Mouse (Mus musculus) forebrain, embryonic 10.5 days (tissue): ENCODE measurements around the gene Cdh13. TPM values are rescaled to one million over a fixed set of nuclear protein-coding genes. Genes with fewer than 3 reads are reported as not detected.

Source experiments
- DNase-seq: peaks from one replicate; pipeline ENCODE4 v3.0.0-alpha.2; 2017; ENCODE audit warnings: low spot score; ENCODE audit errors: extremely low spot score
- H3K27ac ChIP-seq: fragments of 300-500 bp; sonication (generic); 2 replicates; pipeline ENCODE4 v1.5.1; 2016; ENCODE audit warnings: mild to moderate bottlenecking
- H3K27me3 ChIP-seq: fragments of 300-500 bp; sonication (generic); 2 replicates; pipeline ENCODE4 v1.6.1; 2016; ENCODE audit warnings: mild to moderate bottlenecking; ENCODE audit not compliant: poor library complexity, severe bottlenecking
- H3K36me3 ChIP-seq: fragments of 300-500 bp; sonication (generic); replicated peaks from 2 replicates; pipeline ENCODE4 v1.6.1; 2016; ENCODE audit warnings: mild to moderate bottlenecking, moderate library complexity
- H3K4me1 ChIP-seq: fragments of 300-500 bp; sonication (generic); 2 replicates; pipeline ENCODE4 v1.6.1; 2016
- H3K4me3 ChIP-seq: fragments of 300-500 bp; sonication (generic); 2 replicates; pipeline ENCODE4 v1.5.1; 2016; ENCODE audit warnings: mild to moderate bottlenecking, moderate library complexity
- H3K9me3 ChIP-seq: fragments of 300-500 bp; sonication (generic); 2 replicates; pipeline ENCODE4 v1.6.1; 2016; ENCODE audit warnings: mild to moderate bottlenecking, moderate library complexity
- WGBS: fragments of 180-500 bp; shearing (Covaris S2); methylation state at CpG from one replicate; pipeline ENCODE4 v1.1.7; 2016; 5-methylcytosine and 5-hydroxymethylcytosine counted together
- polyA plus RNA-seq: library from polyadenylated mRNA; unstranded; fragments of >200 nt; fragmentation: Nextera tagmentation; extraction: Ambion mirVana; gene quantifications from 2 replicates; pipeline ENCODE4 v1.2.1, GENCODE M21; 2016

The Cdh13 gene
- polyA plus RNA-seq, 1 experiment from 2014 or later, result 3.3 TPM

GRCm38 (mm10) chr8:118285596-118286281 lies 2.2 kb downstream of the Cdh13 start:
- Histone ChIP-seq H3K4me1 (peaks cover 40% of the 10 kb centered on the region), H3K4me3 (no peak overlapping the region), H3K27me3 (peaks cover 66% of the 10 kb centered on the region), H3K36me3 (no peaks in the 10 kb centered on the region), H3K27ac (no peak overlapping the region), H3K9me3 (no peaks in the 10 kb centered on the region)
- 24% methylated on average over 10 of the region's 10 CpGs for WGBS
- DNase-seq, result no peak

- Histone ChIP-seq H3K4me1 (peaks cover 40% of the 10 kb centered on the region), H3K27me3 (peaks cover 66% of the 10 kb centered on the region), H3K9me3 (no peaks in the 10 kb centered on the region), H3K36me3 (no peaks in the 10 kb centered on the region), H3K4me3 (no peak overlapping the region), H3K27ac (no peak overlapping the region)
- DNase-seq, result no peak
- 34% methylated on average over 10 of the region's 10 CpGs for WGBS
Measured at GRCm38 (mm10) chr8:118286282-118287180, 3.0 kb downstream of the Cdh13 start.

- no peak overlapping the region for H3K4me3 ChIP-seq
- no peak overlapping the region for H3K27ac ChIP-seq
- H3K27me3 ChIP-seq, result peaks cover 56% of the 10 kb centered on the region
- DNase-seq, result no peak
- no peaks in the 10 kb centered on the region for H3K9me3 ChIP-seq
- no peaks in the 10 kb centered on the region for H3K36me3 ChIP-seq
- H3K4me1 ChIP-seq, result peaks cover 40% of the 10 kb centered on the region
- 58% methylated on average over 9 of the region's 9 CpGs for WGBS
Measured at GRCm38 (mm10) chr8:118287496-118287895, 4.0 kb downstream of the Cdh13 start.

GRCm38 (mm10) chr8:118288259-118288952 lies 4.9 kb downstream of the Cdh13 start:
- Histone ChIP-seq H3K4me1 (peaks cover 33% of the 10 kb centered on the region), H3K36me3 (no peaks in the 10 kb centered on the region), H3K27me3 (peaks cover 47% of the 10 kb centered on the region), H3K9me3 (no peaks in the 10 kb centered on the region), H3K4me3 (no peak overlapping the region), H3K27ac (no peak overlapping the region)
- no peak for DNase-seq
- WGBS, result 76% methylated on average over 8 of the region's 8 CpGs

- Histone ChIP-seq H3K27ac (no peak overlapping the region), H3K4me1 (peaks cover 26% of the 10 kb centered on the region), H3K9me3 (no peaks in the 10 kb centered on the region), H3K36me3 (no peaks in the 10 kb centered on the region), H3K4me3 (no peak overlapping the region), H3K27me3 (peaks cover 42% of the 10 kb centered on the region)
- DNase-seq, result no peak
- WGBS, result 93% methylated on average over 4 of the region's 4 CpGs
Measured at GRCm38 (mm10) chr8:118289091-118289490, 5.6 kb downstream of the Cdh13 start.

- H3K4me1 ChIP-seq, result peaks cover 22% of the 10 kb centered on the region
- peaks cover 38% of the 10 kb centered on the region for H3K27me3 ChIP-seq
- no peak for DNase-seq
- 91% methylated on average over 7 of the region's 7 CpGs for WGBS
- no peaks in the 10 kb centered on the region for H3K9me3 ChIP-seq
- H3K27ac ChIP-seq, result no peak overlapping the region
- no peak overlapping the region for H3K4me3 ChIP-seq
- no peaks in the 10 kb centered on the region for H3K36me3 ChIP-seq
Measured at GRCm38 (mm10) chr8:118289525-118289924, 6.0 kb downstream of the Cdh13 start.

- H3K27ac ChIP-seq, result no peak overlapping the region
Measured at GRCm38 (mm10) chr8:118290266-118290665, 6.7 kb downstream of the Cdh13 start.

GRCm38 (mm10) chr8:118296477-118296876 lies 12.9 kb downstream of the Cdh13 start:
- H3K9me3 ChIP-seq, result no peaks in the 10 kb centered on the region
- WGBS, result 98% methylated on average over 5 of the region's 5 CpGs
- H3K27ac ChIP-seq, result no peak overlapping the region
- H3K4me3 ChIP-seq, result no peak overlapping the region
- H3K4me1 ChIP-seq, result no peaks in the 10 kb centered on the region
- no peaks in the 10 kb centered on the region for H3K36me3 ChIP-seq
- no peaks in the 10 kb centered on the region for H3K27me3 ChIP-seq
- DNase-seq, result no peak

More at GRCm38 (mm10) chr8:118290266-118290665, 6.7 kb downstream of the Cdh13 start:
- Histone ChIP-seq H3K4me1 (peaks cover 15% of the 10 kb centered on the region), H3K4me3 (no peak overlapping the region), H3K9me3 (no peaks in the 10 kb centered on the region), H3K36me3 (no peaks in the 10 kb centered on the region), H3K27me3 (peaks cover 31% of the 10 kb centered on the region)
- DNase-seq, result no peak
- WGBS, result 76% methylated on average over 6 of the region's 6 CpGs

GRCm38 (mm10) chr8:118306957-118307356 lies 23.4 kb downstream of the Cdh13 start:
- WGBS, result 69% methylated on average over 10 of the region's 10 CpGs
- H3K27ac ChIP-seq, result no peak overlapping the region
- DNase-seq, result no peak
- H3K4me3 ChIP-seq, result no peak overlapping the region
- H3K4me1 ChIP-seq, result peaks cover 26% of the 10 kb centered on the region
- H3K9me3 ChIP-seq, result no peaks in the 10 kb centered on the region
- H3K27me3 ChIP-seq, result no peaks in the 10 kb centered on the region
- no peaks in the 10 kb centered on the region for H3K36me3 ChIP-seq

- WGBS, result 65% methylated on average over 3 of the region's 3 CpGs
Measured at GRCm38 (mm10) chr8:118309106-118309505, 25.6 kb downstream of the Cdh13 start.

GRCm38 (mm10) chr8:118313426-118314187 lies 30.1 kb downstream of the Cdh13 start:
- Histone ChIP-seq H3K27ac (no peak overlapping the region), H3K27me3 (no peaks in the 10 kb centered on the region)

More at GRCm38 (mm10) chr8:118309106-118309505, 25.6 kb downstream of the Cdh13 start:
- Histone ChIP-seq H3K27ac (peak overlapping the region; percentile 1; the same call in 1 of the 2 replicates), H3K4me3 (no peak overlapping the region), H3K9me3 (no peaks in the 10 kb centered on the region), H3K27me3 (no peaks in the 10 kb centered on the region), H3K36me3 (no peaks in the 10 kb centered on the region), H3K4me1 (peaks cover 26% of the 10 kb centered on the region)
- no peak for DNase-seq

GRCm38 (mm10) chr8:118314188-118314563 lies 30.6 kb downstream of the Cdh13 start:
- peaks cover 22% of the 10 kb centered on the region for H3K4me1 ChIP-seq
- H3K27ac ChIP-seq, result no peak overlapping the region
- H3K27me3 ChIP-seq, result no peaks in the 10 kb centered on the region
- WGBS, result 84% methylated on average over 6 of the region's 6 CpGs
- no peaks in the 10 kb centered on the region for H3K9me3 ChIP-seq
- H3K4me3 ChIP-seq, result no peak overlapping the region
- H3K36me3 ChIP-seq, result no peaks in the 10 kb centered on the region
- no peak for DNase-seq

More at GRCm38 (mm10) chr8:118313426-118314187, 30.1 kb downstream of the Cdh13 start:
- H3K9me3 ChIP-seq, result no peaks in the 10 kb centered on the region
- 87% methylated on average over 17 of the region's 17 CpGs for WGBS
- peaks cover 27% of the 10 kb centered on the region for H3K4me1 ChIP-seq
- no peak overlapping the region for H3K4me3 ChIP-seq
- no peaks in the 10 kb centered on the region for H3K36me3 ChIP-seq
- DNase-seq, result no peak
